Mouse (Mus musculus) embryonic facial prominence, embryonic 14.5 days (tissue): ENCODE measurements around the gene Ppp1r13b. TPM values are rescaled to one million over a fixed set of nuclear protein-coding genes. Genes with fewer than 3 reads are reported as not detected.
A peak's percentile ranks its signal among the peaks of the same experiment; 100 is the strongest.
"Not testable (repeated sequence)": the region's sequence is repeated elsewhere in the genome, so short reads cannot be mapped to it uniquely, and the experiment has no call there.

Experiments used
- ATAC-seq: fragments of 200-750 bp; cut with Nextera tagmentation; 2 replicates; pipeline ENCODE4 v1.8.0; 2017; ENCODE audit warnings: low read depth, moderate number of reproducible peaks, moderate TSS enrichment
- DNase-seq: peaks from one replicate; pipeline ENCODE4 v3.0.0-alpha.2; 2015; ENCODE audit warnings: low spot score
- H3K27ac ChIP-seq: fragments of 300-500 bp; sonication (generic); replicated peaks from 2 replicates; pipeline ENCODE4 v1.5.1; 2014; ENCODE audit warnings: low read depth, mild to moderate bottlenecking, low read length, moderate library complexity
- H3K27me3 ChIP-seq: fragments of 300-500 bp; sonication (generic); replicated peaks from 2 replicates; pipeline ENCODE4 v1.6.1; 2014; ENCODE audit warnings: low read length; ENCODE audit not compliant: control insufficient read depth, insufficient read depth
- H3K36me3 ChIP-seq: fragments of 300-500 bp; sonication (generic); 2 replicates; pipeline ENCODE4 v1.6.1; 2014; ENCODE audit warnings: low read length, mixed read lengths; ENCODE audit not compliant: control insufficient read depth, insufficient read depth
- H3K4me1 ChIP-seq: fragments of 300-500 bp; sonication (generic); 2 replicates; pipeline ENCODE4 v1.6.1; 2014; ENCODE audit warnings: antibody characterized with exemption, low read length; ENCODE audit not compliant: control insufficient read depth, insufficient read depth
- H3K4me2 ChIP-seq: fragments of 300-500 bp; sonication (generic); 2 replicates; pipeline ENCODE4 v1.6.1; 2014; ENCODE audit warnings: low read depth, mild to moderate bottlenecking, low read length, moderate library complexity, mixed read lengths
- H3K4me3 ChIP-seq: fragments of 300-500 bp; sonication (generic); 2 replicates; pipeline ENCODE4 v1.5.1; 2014; ENCODE audit warnings: low read depth, mild to moderate bottlenecking, low read length
- H3K9ac ChIP-seq: fragments of 300-500 bp; sonication (generic); 2 replicates; pipeline ENCODE4 v1.6.1; 2014; ENCODE audit warnings: low read depth, mild to moderate bottlenecking, low read length, moderate library complexity, mixed read lengths
- H3K9me3 ChIP-seq: fragments of 300-500 bp; sonication (generic); 2 replicates; pipeline ENCODE4 v1.6.1; 2016; ENCODE audit warnings: low read length; ENCODE audit not compliant: control insufficient read depth
- WGBS: fragments of 180-500 bp; shearing (Covaris S2); extraction: QIAGEN DNeasy Blood & Tissue Kit; methylation state at CpG from one replicate; pipeline ENCODE4 v1.1.7; 2014; 5-methylcytosine and 5-hydroxymethylcytosine counted together
- polyA plus RNA-seq: library from polyadenylated mRNA; unstranded; fragments of >200 nt; fragmentation: Nextera tagmentation; extraction: Ambion mirVana; gene quantifications from 2 replicates; pipeline ENCODE4 v1.2.1, GENCODE M21; 2014

Ppp1r13b gene
- polyA plus RNA-seq, result 15.3 and 17.2 TPM in 2 replicates

DNA sequence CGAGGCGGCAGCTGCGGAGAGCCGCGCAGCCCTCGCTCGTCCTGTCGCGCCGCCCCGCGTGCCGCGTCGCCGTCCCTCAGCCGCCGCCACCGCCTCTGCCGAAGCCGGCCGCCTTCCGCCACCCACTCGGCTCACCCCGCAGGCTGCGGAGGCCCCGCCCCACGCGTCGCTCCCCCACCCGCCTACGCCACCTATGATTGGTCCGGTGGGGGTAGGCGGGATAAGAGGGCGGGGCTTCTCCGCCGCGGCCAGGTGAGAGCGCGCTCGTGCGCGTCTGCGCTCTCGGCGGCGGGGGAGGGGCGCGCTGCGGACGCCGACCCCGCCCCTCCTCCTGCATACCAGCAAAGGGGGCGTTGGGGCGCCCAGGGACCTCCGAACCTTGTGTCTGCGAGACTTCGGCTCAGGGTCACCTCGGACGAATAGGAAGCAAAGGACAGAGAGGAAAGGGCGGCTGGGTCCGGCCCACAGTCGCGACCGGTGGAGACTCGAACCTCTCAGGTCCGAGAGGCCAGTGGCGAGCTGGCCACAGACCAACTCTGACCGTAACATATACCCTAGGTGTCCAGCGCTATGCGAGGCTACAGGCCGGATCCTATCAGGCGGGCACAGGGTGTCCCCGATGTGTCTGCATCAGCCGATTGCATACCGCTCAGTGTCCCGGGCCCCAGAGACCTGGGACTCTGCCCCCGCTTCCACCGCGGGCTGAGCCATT, at the start of gene Ppp1r13b:
Gene Ppp1r13b, minus strand, starts transcription at position 141 of the 712 bp plus-strand sequence.
- DNase-seq (peak; percentile 96), ATAC-seq (peak; percentile 95)
- 0% methylated on average over 36 of the region's 80 CpGs for WGBS

DNA sequence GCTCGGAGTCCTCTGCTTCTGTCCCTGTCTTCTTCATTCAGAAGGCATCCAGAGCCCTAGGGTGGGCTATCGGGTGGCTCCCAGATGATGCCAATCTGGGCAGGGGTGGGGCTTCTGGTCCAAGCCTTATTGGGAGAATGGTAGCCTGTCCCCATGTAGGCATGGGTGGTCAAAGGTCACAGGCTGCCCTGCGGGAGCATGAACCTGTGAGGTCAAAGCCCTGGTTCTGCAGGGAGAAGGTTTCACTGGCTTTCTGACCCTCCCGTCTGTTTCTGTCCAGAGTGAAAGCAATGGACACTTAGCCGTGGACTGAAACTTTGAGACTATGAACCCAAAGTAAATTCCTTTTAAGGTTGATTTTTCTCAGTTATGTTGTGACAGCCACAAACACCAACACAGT, 48.3 kb upstream of the Ppp1r13b start:
- H3K27ac ChIP-seq, result no peak overlapping the region
- peaks cover 20% of the 10 kb centered on the region for H3K36me3 ChIP-seq
- WGBS, result 58% methylated on average over 5 of the region's 5 CpGs
- no peak overlapping the region for H3K4me2 ChIP-seq
- no peaks in the 10 kb centered on the region; the same call in 1 of the 2 replicates for H3K4me1 ChIP-seq
- no peak for ATAC-seq
- no peak overlapping the region for H3K9ac ChIP-seq
- no peaks in the 10 kb centered on the region for H3K9me3 ChIP-seq
- H3K4me3 ChIP-seq, result no peak overlapping the region
- no peaks in the 10 kb centered on the region for H3K27me3 ChIP-seq
- no peak for DNase-seq

More for the DNA sequence above, at the start of gene Ppp1r13b:
- H3K4me3 ChIP-seq, result peak within 1 kb of the TSS; percentile 76
- peak within 1 kb of the TSS; percentile 84 for H3K9ac ChIP-seq
- H3K4me1 ChIP-seq, result 0 out of 2 replicates have a peak, but pooled peaks cover 5% of the 10 kb centered on the region
- no peaks in the 10 kb centered on the region for H3K27me3 ChIP-seq
- no peaks in the 10 kb centered on the region for H3K36me3 ChIP-seq
- H3K9me3 ChIP-seq, result no peaks in the 10 kb centered on the region
- H3K27ac ChIP-seq, result peak within 1 kb of the TSS; percentile 86
- peak within 1 kb of the TSS; percentile 80 for H3K4me2 ChIP-seq

DNA sequence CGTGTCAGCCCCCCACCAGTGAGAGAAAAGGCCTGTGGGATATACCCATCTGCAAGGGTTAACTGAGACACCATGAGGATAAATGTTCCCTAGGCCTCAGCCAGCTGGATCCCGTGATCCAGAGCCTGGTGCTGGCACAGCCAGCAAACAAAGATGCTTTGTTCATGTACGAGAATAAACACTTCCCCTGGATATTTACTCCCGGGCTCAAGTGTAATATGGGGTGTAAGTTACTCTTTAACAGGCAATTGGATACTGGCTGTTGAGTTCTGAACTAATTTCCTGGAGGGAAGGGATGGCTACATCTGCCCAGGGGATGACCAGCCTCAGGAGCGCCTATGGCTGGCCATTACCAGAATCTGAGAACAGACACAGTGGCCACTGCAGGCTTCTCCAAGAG, 43.8 kb upstream of the Ppp1r13b start:
- Histone ChIP-seq H3K9ac (no peak overlapping the region), H3K4me1 (no peaks in the 10 kb centered on the region; the same call in 1 of the 2 replicates), H3K27ac (no peak overlapping the region), H3K4me3 (no peak overlapping the region), H3K36me3 (no peaks in the 10 kb centered on the region), H3K27me3 (no peaks in the 10 kb centered on the region), H3K4me2 (no peak overlapping the region), H3K9me3 (no peaks in the 10 kb centered on the region)
- ATAC-seq (no peak), DNase-seq (no peak)
- WGBS, result 36% methylated on average over 5 of the region's 5 CpGs

DNA sequence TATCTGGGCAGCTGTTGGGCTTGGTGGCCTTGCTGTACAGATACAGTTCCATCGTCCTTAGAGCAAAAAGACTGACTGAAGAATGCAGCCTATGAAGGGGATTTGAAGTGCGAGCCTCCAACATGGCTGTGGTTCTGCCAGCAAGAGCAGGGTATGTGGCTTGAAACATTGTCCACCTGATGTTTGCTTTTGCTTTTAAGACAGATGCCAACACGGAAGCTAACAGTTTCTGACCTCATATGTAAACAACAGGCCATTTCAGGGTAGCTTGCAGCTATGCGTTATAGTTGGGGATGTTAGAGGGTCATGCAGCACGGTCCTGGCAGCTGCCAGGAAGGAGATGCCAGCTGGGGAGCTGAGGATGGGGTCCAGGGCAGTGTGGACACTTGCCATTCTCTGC, 42.6 kb upstream of the Ppp1r13b start:
- Histone ChIP-seq H3K27ac (no peak overlapping the region), H3K4me2 (no peak overlapping the region), H3K4me1 (peaks cover 1% of the 10 kb centered on the region), H3K36me3 (no peaks in the 10 kb centered on the region), H3K27me3 (no peaks in the 10 kb centered on the region), H3K9ac (no peak overlapping the region), H3K4me3 (no peak overlapping the region), H3K9me3 (no peaks in the 10 kb centered on the region)
- 82% methylated on average over 5 of the region's 5 CpGs for WGBS
- DNase-seq (no peak), ATAC-seq (no peak)

DNA sequence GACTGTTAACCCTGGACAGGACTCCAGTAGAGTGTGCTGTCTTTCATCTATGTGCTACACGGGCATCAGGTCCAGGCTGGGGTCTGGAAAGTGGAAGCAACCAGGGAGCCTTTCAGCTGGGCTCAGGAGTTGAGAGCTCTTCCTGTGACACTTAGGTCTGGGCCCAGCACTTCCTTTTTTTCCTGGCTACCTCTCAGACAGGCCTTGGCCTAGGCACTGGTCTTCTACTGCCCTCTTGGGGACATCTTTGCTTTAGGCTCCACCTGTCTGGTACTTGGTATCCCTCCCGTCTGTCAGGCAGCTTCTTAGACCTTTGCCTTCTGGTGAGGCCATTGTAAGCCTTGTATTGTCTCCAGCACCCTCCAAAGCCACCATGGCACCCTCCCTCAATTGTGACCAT, 38.8 kb upstream of the Ppp1r13b start:
- 0 out of 2 replicates have a peak overlapping the region, but pooled peaks have one; percentile 28 for H3K27ac ChIP-seq
- peaks cover 17% of the 10 kb centered on the region for H3K4me1 ChIP-seq
- H3K4me2 ChIP-seq, result no peak overlapping the region
- WGBS, result 43% methylated on average over 2 of the region's 2 CpGs
- H3K4me3 ChIP-seq, result no peak overlapping the region
- no peak overlapping the region for H3K9ac ChIP-seq
- no peaks in the 10 kb centered on the region for H3K27me3 ChIP-seq
- no peaks in the 10 kb centered on the region for H3K9me3 ChIP-seq
- no peaks in the 10 kb centered on the region for H3K36me3 ChIP-seq
- DNase-seq (peak; percentile 79), ATAC-seq (peak; percentile 41; the same call in 1 of the 2 replicates)

DNA sequence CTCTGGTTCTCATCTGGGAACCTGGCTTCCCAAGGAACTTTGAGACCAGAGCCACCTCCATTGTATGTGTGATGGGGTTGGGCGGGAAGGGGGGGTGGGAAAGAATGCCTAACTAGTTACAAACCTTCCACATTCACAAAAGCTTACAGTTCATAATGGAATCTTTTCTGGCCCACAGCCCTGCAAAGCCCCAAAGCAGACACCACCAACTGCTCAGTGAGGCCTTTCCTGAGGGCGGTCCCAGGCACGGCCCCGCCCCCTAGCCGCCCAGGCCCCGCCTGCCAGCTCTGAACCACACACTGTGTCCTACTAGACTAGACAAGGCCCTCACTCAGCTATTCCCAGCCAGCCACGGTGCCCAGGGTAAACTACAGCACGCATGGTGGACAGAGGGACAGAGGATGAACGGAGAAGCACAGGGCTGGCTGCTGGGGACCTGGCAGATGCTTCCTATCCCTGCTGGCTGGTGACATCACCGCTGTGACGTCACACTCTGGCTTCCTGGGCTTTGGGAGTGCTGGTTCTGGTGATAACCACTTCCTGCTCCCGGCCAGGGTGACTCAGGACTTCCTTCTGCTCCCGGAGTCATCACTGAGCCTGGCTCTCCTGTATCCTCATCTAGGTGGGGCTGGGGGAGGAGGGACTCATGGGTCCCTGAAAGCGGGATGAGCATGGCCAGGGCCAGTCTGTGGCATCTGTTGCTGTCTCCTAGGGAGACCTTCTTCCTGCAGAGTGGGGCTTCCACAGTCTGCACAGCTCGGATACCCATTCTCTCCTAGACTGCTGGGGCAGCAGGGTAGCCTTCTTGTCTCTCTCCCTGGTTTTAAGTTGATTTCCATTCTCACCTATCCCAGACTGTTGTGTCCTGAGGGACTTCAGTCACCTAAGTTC, 38.1 kb upstream of the Ppp1r13b start:
- Histone ChIP-seq H3K4me1 (peaks cover 17% of the 10 kb centered on the region), H3K27ac (peak overlapping the region; percentile 87)
- not testable (repeated sequence) for H3K9ac ChIP-seq, H3K4me3 ChIP-seq, H3K27me3 ChIP-seq, H3K4me2 ChIP-seq, H3K36me3 ChIP-seq, H3K9me3 ChIP-seq
- ATAC-seq (peak; percentile 82), DNase-seq (peak; percentile 60)
- 49% methylated on average over 6 of the region's 15 CpGs for WGBS

DNA sequence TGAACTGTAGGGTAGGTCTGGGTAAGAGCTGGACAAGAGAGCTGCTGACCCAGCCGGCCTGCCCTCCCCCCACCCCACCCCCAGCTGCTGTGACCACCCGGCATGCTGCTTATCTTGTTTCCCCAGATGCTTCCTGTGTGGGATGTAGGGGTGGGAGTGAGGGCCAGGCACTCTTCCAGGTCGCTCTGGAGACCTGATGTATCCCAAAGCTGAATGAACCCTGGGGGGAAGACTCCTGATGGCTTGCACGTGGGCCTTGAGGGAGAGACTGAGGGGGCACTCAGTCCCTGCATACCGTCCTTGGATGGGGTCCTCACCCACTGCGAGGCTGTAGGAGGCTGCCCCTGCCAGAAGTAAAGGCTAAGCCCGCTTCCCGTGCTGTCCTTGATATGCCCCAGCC, 37.2 kb upstream of the Ppp1r13b start:
- peak overlapping the region; percentile 40 for H3K9ac ChIP-seq
- no peaks in the 10 kb centered on the region for H3K36me3 ChIP-seq
- no peaks in the 10 kb centered on the region for H3K27me3 ChIP-seq
- H3K27ac ChIP-seq, result peak overlapping the region; percentile 87
- H3K9me3 ChIP-seq, result no peaks in the 10 kb centered on the region
- H3K4me1 ChIP-seq, result peaks cover 17% of the 10 kb centered on the region
- H3K4me2 ChIP-seq, result no peak overlapping the region
- DNase-seq (no peak), ATAC-seq (no peak)
- H3K4me3 ChIP-seq, result no peak overlapping the region
- 42% methylated on average over 8 of the region's 8 CpGs for WGBS

DNA sequence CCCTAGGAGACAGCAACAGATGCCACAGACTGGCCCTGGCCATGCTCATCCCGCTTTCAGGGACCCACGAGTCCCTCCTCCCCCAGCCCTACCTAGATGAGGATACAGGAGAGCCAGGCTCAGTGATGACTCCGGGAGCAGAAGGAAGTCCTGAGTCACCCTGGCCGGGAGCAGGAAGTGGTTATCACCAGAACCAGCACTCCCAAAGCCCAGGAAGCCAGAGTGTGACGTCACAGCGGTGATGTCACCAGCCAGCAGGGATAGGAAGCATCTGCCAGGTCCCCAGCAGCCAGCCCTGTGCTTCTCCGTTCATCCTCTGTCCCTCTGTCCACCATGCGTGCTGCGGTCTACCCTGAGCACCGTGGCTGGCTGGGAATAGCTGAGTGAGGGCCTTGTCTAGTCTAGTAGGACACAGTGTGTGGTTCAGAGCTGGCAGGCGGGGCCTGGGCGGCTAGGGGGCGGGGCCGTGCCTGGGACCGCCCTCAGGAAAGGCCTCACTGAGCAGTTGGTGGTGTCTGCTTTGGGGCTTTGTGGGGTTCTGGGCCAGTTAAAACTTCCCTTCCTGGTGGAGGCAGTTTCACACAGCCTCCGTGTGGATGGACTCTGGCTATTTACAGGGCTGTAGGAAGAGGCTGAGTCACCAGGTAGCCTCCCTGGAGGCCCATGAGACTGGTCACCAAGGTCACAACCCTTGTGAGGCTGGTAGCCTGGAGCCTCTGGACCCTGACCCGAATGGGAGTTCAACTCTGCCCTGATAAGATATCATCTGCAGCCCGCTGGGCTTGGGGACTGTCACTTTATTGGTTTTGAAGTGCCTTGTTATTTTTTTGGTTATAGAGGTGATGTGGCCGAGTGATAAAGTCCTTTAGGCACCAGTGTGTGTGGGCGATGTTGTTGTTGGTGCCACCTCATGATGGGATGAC, 36.4 kb upstream of the Ppp1r13b start:
- H3K27ac ChIP-seq, result peak overlapping the region; percentile 65

More for the DNA sequence above, 36.4 kb upstream of the Ppp1r13b start:
- not testable (repeated sequence) for H3K4me3 ChIP-seq, H3K27me3 ChIP-seq, DNase-seq, H3K9me3 ChIP-seq, H3K36me3 ChIP-seq, H3K4me2 ChIP-seq, H3K9ac ChIP-seq
- ATAC-seq, result peak; percentile 56; the same call in 1 of the 2 replicates
- peaks cover 20% of the 10 kb centered on the region for H3K4me1 ChIP-seq
- WGBS, result 73% methylated on average over 11 of the region's 20 CpGs
